Mouse (Mus musculus): Measurements from ENCODE around the gene Stk17b. TPM values are rescaled to one million over a fixed set of nuclear protein-coding genes. Genes with fewer than 3 reads are reported as not detected.

Gene Stk17b
- polyA plus RNA-seq, 1 experiment from 2014 or later, result 13.6 TPM

DNA sequence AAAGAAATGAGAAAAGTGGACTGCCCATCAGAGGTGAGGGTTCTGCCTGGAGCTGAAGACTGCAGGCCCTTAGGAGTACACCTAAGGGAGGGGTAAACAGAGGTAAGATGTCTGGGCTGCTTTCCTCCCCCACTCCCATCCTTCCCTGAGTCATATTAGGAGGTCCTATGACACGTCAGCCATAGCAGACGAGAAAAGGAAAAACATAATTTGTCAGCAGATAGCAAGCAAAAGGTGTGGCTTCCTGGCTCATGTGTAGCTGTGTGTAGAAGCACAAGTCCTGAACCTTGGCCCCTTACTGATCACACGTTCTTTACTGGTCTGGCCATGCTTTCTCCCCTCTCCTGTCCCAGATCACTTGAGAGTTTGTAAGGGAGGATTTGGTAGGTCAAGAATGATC lies 12.8 kb upstream of the Stk17b start:
- no peak overlapping the region for H3K4me3 ChIP-seq (replicated peaks; ENCODE audit: low read depth, low read length)
- DNase-seq (ENCODE audit: low spot score) (no peak), ATAC-seq (replicated peaks; ENCODE audit: low FRiP score, low read depth) (no peak)
- H3K27me3 ChIP-seq (ENCODE audit: insufficient read depth, low read length), result no peaks in the 10 kb centered on the region
- WGBS, result 54% methylated on average over 3 of the region's 3 CpGs
- H3K9me3 ChIP-seq (replicated peaks; ENCODE audit: low read length), result no peaks in the 10 kb centered on the region
- H3K9ac ChIP-seq (ENCODE audit: low read depth, low read length), result no peak overlapping the region
- H3K4me1 ChIP-seq (replicated peaks; ENCODE audit: insufficient read depth, low read length), result no peaks in the 10 kb centered on the region
- H3K27ac ChIP-seq, result no peak overlapping the region
- no peak overlapping the region for H3K4me2 ChIP-seq (ENCODE audit: low read length)
- no peak for TF ChIP-seq CTCF (IDR thresholded peaks at IDR 0.05; ENCODE audit: low read depth)
- H3K36me3 ChIP-seq (ENCODE audit: insufficient read depth, low read length), result no peaks in the 10 kb centered on the region

DNA sequence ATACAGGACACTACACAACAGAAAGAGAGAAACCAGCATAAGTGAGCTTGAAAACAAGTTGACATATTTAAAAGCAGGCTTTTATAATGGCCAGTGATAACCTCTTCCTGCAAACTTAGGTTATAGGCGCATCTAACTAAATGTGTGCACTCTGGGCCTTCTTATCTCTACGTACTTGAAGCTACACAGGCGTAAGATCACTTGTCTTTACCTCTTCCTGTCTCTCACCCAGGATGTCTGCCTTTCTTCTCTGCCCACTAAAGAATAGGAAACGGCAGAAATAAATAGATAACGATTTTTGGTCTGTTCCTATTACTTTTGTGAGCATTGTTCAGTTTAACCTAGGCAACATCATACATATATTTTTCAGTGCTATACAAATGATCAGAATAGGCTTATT lies 12.1 kb upstream of the Stk17b start:
- DNase-seq (ENCODE audit: low spot score), result no peak

DNA sequence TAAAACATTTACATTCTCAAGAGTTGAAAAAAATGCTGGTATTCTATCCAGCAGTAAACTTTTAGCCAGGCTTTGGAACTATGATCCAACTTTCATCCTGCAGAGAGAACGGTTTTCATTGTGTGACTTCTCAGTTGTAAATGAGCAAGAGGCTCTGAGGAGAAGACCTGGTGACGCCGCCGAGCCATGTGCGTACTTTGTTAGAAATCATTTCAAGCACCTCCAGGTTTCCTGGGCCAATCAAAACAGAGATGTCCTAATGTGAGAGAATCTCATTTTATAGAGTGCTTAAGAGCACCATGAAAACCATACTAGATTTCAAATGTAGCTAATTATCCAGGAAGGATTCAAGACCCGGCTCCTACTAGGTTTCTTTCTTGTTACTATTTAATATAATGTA lies 11.2 kb upstream of the Stk17b start:
- no peaks in the 10 kb centered on the region for H3K36me3 ChIP-seq (ENCODE audit: insufficient read depth, low read length)
- H3K4me1 ChIP-seq (replicated peaks; ENCODE audit: insufficient read depth, low read length), result no peaks in the 10 kb centered on the region
- no peak overlapping the region for H3K4me2 ChIP-seq (ENCODE audit: low read length)
- no peak overlapping the region for H3K27ac ChIP-seq
- TF ChIP-seq CTCF (IDR thresholded peaks at IDR 0.05; ENCODE audit: low read depth), result no peak
- no peaks in the 10 kb centered on the region for H3K9me3 ChIP-seq (replicated peaks; ENCODE audit: low read length)
- H3K9ac ChIP-seq (ENCODE audit: low read depth, low read length), result no peak overlapping the region
- no peaks in the 10 kb centered on the region for H3K27me3 ChIP-seq (ENCODE audit: insufficient read depth, low read length)
- ATAC-seq (replicated peaks; ENCODE audit: low FRiP score, low read depth), result no peak
- WGBS, result 84% methylated on average over 6 of the region's 6 CpGs
- no peak overlapping the region for H3K4me3 ChIP-seq (replicated peaks; ENCODE audit: low read depth, low read length)
- no peak for DNase-seq (ENCODE audit: low spot score)

More for the DNA sequence above, 12.1 kb upstream of the Stk17b start:
- no peaks in the 10 kb centered on the region for H3K9me3 ChIP-seq (replicated peaks; ENCODE audit: low read length)
- no peak overlapping the region for H3K4me2 ChIP-seq (ENCODE audit: low read length)
- H3K4me3 ChIP-seq (replicated peaks; ENCODE audit: low read depth, low read length), result no peak overlapping the region
- ATAC-seq (replicated peaks; ENCODE audit: low FRiP score, low read depth), result no peak
- no peaks in the 10 kb centered on the region for H3K4me1 ChIP-seq (replicated peaks; ENCODE audit: insufficient read depth, low read length)
- TF ChIP-seq CTCF (IDR thresholded peaks at IDR 0.05; ENCODE audit: low read depth), result no peak
- no peak overlapping the region for H3K9ac ChIP-seq (ENCODE audit: low read depth, low read length)
- 86% methylated on average over 5 of the region's 5 CpGs for WGBS
- no peaks in the 10 kb centered on the region for H3K36me3 ChIP-seq (ENCODE audit: insufficient read depth, low read length)
- H3K27me3 ChIP-seq (ENCODE audit: insufficient read depth, low read length), result no peaks in the 10 kb centered on the region
- H3K27ac ChIP-seq, result no peak overlapping the region

DNA sequence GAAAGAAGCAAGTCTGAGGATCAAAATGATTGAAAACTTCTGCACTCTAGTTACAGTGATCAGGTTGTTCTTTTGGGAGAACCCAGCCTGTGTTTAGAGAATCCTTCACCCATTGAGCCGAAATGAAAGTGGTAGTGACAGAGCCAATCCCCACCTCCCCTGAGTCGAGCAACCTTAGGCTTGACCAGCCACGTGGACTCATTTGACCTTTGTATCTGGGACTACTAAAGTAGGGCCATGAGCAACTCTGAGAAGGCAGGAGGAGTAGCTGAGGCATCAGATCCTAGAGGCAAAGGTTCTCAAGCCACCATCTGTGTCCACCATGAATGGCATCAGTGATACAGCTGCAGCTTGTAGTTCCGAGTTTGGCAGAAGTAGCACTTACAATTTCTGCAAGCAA lies 10.6 kb upstream of the Stk17b start:
- Histone ChIP-seq H3K4me2 (ENCODE audit: low read length) (no peak overlapping the region), H3K27me3 (ENCODE audit: insufficient read depth, low read length) (no peaks in the 10 kb centered on the region), H3K27ac (no peak overlapping the region), H3K36me3 (ENCODE audit: insufficient read depth, low read length) (no peaks in the 10 kb centered on the region), H3K9ac (ENCODE audit: low read depth, low read length) (no peak overlapping the region), H3K4me3 (replicated peaks; ENCODE audit: low read depth, low read length) (no peak overlapping the region), H3K9me3 (replicated peaks; ENCODE audit: low read length) (no peaks in the 10 kb centered on the region), H3K4me1 (replicated peaks; ENCODE audit: insufficient read depth, low read length) (no peaks in the 10 kb centered on the region)
- DNase-seq (ENCODE audit: low spot score) (no peak), ATAC-seq (replicated peaks; ENCODE audit: low FRiP score, low read depth) (no peak)
- 78% methylated on average over 4 of the region's 4 CpGs for WGBS
- no peak for TF ChIP-seq CTCF (IDR thresholded peaks at IDR 0.05; ENCODE audit: low read depth)

DNA sequence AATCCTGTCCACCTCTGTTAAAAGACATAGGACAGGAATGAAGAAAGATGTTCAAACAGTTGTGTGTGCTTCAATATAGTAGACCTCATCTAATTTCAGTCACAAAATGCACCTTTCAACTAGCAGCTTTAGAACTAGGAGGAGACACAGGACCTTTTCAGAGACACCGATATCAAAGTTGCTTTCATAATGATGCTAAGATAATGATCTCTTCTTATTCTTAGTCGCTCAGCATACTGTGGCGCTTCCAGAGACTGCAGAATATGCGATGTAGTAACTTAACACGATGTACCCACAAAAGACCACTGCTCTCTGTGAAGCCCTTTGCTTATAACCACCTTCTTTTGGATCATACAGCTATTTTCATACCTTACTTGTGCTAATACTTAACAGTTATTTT lies 10.1 kb upstream of the Stk17b start:
- no peak overlapping the region for H3K4me3 ChIP-seq (replicated peaks; ENCODE audit: low read depth, low read length)
- no peak overlapping the region for H3K9ac ChIP-seq (ENCODE audit: low read depth, low read length)
- DNase-seq (ENCODE audit: low spot score), result no peak
- TF ChIP-seq CTCF (IDR thresholded peaks at IDR 0.05; ENCODE audit: low read depth), result no peak
- no peak overlapping the region for H3K4me2 ChIP-seq (ENCODE audit: low read length)
- H3K9me3 ChIP-seq (replicated peaks; ENCODE audit: low read length), result no peaks in the 10 kb centered on the region
- H3K27ac ChIP-seq, result no peak overlapping the region
- no peaks in the 10 kb centered on the region for H3K36me3 ChIP-seq (ENCODE audit: insufficient read depth, low read length)
- H3K27me3 ChIP-seq (ENCODE audit: insufficient read depth, low read length), result no peaks in the 10 kb centered on the region
- WGBS, result 89% methylated on average over 5 of the region's 5 CpGs
- H3K4me1 ChIP-seq (replicated peaks; ENCODE audit: insufficient read depth, low read length), result no peaks in the 10 kb centered on the region
- no peak for ATAC-seq (replicated peaks; ENCODE audit: low FRiP score, low read depth)

DNA sequence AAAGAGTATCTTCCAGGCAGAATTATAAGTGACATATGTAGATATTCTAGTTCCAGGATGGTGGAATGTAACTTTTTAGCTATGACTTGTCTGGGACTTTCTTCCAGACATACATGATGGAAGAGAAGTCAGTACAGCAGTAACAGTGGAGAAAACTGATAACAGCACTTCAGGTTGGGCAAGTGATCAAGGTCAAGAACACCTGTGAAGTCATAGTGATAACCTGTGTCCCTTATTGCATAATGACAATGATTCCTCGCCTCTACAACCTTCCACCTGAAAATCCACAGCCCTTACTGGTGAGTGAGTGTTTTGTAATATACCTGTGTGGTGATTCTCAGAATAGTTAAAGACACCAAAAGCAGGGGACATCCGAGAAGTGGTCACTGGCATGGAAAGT lies 9.3 kb upstream of the Stk17b start:
- no peak overlapping the region for H3K4me2 ChIP-seq (ENCODE audit: low read length)
- 80% methylated on average over 2 of the region's 2 CpGs for WGBS

DNA sequence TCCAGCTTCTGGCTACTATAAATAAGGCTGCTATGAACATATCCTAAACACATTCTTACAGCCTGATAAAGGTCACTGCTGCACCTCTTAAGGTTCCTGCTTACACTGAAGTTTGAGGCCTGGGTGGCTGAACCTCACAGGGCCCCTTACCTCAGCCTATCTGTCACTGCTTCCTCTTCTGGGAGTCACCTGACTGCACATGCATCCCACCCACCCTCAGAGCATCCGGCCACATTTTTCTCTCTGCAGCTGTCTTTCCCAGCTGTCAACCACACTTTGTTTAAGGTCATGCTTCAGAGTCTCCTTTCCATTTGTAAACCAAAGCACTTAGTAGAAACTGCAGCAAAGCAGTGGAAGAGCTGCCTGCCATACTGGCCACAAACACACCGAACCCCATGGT lies 6.3 kb upstream of the Stk17b start:
- no peak for DNase-seq (ENCODE audit: low spot score)

More for the DNA sequence above, 9.3 kb upstream of the Stk17b start:
- ATAC-seq (replicated peaks; ENCODE audit: low FRiP score, low read depth) (no peak), DNase-seq (ENCODE audit: low spot score) (no peak)
- no peak overlapping the region for H3K4me3 ChIP-seq (replicated peaks; ENCODE audit: low read depth, low read length)
- no peak overlapping the region for H3K9ac ChIP-seq (ENCODE audit: low read depth, low read length)
- no peaks in the 10 kb centered on the region for H3K27me3 ChIP-seq (ENCODE audit: insufficient read depth, low read length)
- H3K9me3 ChIP-seq (replicated peaks; ENCODE audit: low read length), result no peaks in the 10 kb centered on the region
- TF ChIP-seq CTCF (IDR thresholded peaks at IDR 0.05; ENCODE audit: low read depth), result no peak
- no peaks in the 10 kb centered on the region for H3K4me1 ChIP-seq (replicated peaks; ENCODE audit: insufficient read depth, low read length)
- no peaks in the 10 kb centered on the region for H3K36me3 ChIP-seq (ENCODE audit: insufficient read depth, low read length)
- H3K27ac ChIP-seq, result no peak overlapping the region

More for the DNA sequence above, 6.3 kb upstream of the Stk17b start:
- no peak for TF ChIP-seq CTCF (IDR thresholded peaks at IDR 0.05; ENCODE audit: low read depth)
- WGBS, result 73% methylated on average over 2 of the region's 2 CpGs
- H3K36me3 ChIP-seq (ENCODE audit: insufficient read depth, low read length), result no peaks in the 10 kb centered on the region
- ATAC-seq (replicated peaks; ENCODE audit: low FRiP score, low read depth), result no peak
- no peaks in the 10 kb centered on the region for H3K4me1 ChIP-seq (replicated peaks; ENCODE audit: insufficient read depth, low read length)
- H3K4me3 ChIP-seq (replicated peaks; ENCODE audit: low read depth, low read length), result no peak overlapping the region
- H3K9ac ChIP-seq (ENCODE audit: low read depth, low read length), result no peak overlapping the region
- no peaks in the 10 kb centered on the region for H3K27me3 ChIP-seq (ENCODE audit: insufficient read depth, low read length)
- H3K9me3 ChIP-seq (replicated peaks; ENCODE audit: low read length), result no peaks in the 10 kb centered on the region
- no peak overlapping the region for H3K27ac ChIP-seq
- H3K4me2 ChIP-seq (ENCODE audit: low read length), result no peak overlapping the region

Measured in kidney, postnatal 0 days (tissue).